Mouse (Mus musculus): ENCODE data around the gene Nsun7. TPM values are rescaled to one million over a fixed set of nuclear protein-coding genes. Genes with fewer than 3 reads are reported as not detected.

Gene Nsun7
- polyA plus RNA-seq, 1 experiment from 2014 or later = 0.65 TPM

GRCm38 (mm10) chr5:66296116-66296515 is 36.4 kb downstream of the Nsun7 start:
- Histone ChIP-seq H3K27ac (replicated peaks; ENCODE audit: low read depth, low read length) (no peak overlapping the region), H3K36me3 (ENCODE audit: control insufficient read depth, insufficient read depth, low read length) (0 out of 2 replicates have a peak, but pooled peaks cover 9% of the 10 kb centered on the region), H3K4me1 (ENCODE audit: control insufficient read depth, insufficient read depth, low read length) (no peaks in the 10 kb centered on the region), H3K4me3 (ENCODE audit: low read depth, low read length) (no peak overlapping the region), H3K9ac (ENCODE audit: low read depth, low read length) (no peak overlapping the region), H3K4me2 (ENCODE audit: low read depth, low read length) (no peak overlapping the region), H3K27me3 (replicated peaks; ENCODE audit: control insufficient read depth, insufficient read depth, low read length) (no peaks in the 10 kb centered on the region), H3K9me3 (ENCODE audit: control insufficient read depth, low read length) (0 out of 2 replicates have a peak, but pooled peaks cover 4% of the 10 kb centered on the region)
- no peak for ATAC-seq (ENCODE audit: low read depth)
- no peak for DNase-seq (ENCODE audit: low spot score)
- 91% methylated on average over 5 of the region's 5 CpGs for WGBS

DNA sequence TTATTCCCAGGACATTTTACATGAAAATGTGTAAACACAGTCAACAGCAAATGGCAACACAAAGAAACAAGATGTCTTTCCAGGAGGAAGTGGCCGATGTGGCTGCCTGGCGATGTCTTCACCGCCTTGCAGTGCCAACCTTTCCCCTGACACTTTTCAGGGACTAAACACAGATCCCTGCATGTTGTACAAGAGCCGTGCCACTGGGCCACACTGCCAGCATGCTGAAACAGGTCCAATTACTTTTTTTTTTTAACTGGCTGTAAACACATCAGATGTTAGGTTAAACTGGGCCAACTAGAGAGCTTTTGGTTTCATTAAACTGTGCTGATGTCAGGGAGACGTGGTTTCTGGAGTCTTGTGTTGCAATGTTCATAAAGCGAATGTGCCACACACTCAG is 39.2 kb downstream of the Nsun7 start:
- WGBS = 87% methylated on average over 6 of the region's 6 CpGs
- no peak for DNase-seq (ENCODE audit: low spot score)

GRCm38 (mm10) chr5:66300576-66300975 is 40.9 kb downstream of the Nsun7 start:
- H3K4me3 ChIP-seq (ENCODE audit: low read depth, low read length) = no peak overlapping the region
- no peaks in the 10 kb centered on the region for H3K4me1 ChIP-seq (ENCODE audit: control insufficient read depth, insufficient read depth, low read length)
- no peak overlapping the region for H3K9ac ChIP-seq (ENCODE audit: low read depth, low read length)
- no peaks in the 10 kb centered on the region for H3K27me3 ChIP-seq (replicated peaks; ENCODE audit: control insufficient read depth, insufficient read depth, low read length)
- 77% methylated on average over 13 of the region's 13 CpGs for WGBS
- ATAC-seq (ENCODE audit: low read depth) (no peak), DNase-seq (ENCODE audit: low spot score) (no peak)
- peaks cover 34% of the 10 kb centered on the region for H3K36me3 ChIP-seq (ENCODE audit: control insufficient read depth, insufficient read depth, low read length)
- no peak overlapping the region for H3K4me2 ChIP-seq (ENCODE audit: low read depth, low read length)
- no peaks in the 10 kb centered on the region for H3K9me3 ChIP-seq (ENCODE audit: control insufficient read depth, low read length)
- H3K27ac ChIP-seq (replicated peaks; ENCODE audit: low read depth, low read length) = no peak overlapping the region

More for the DNA sequence above, 39.2 kb downstream of the Nsun7 start:
- Histone ChIP-seq H3K9ac (ENCODE audit: low read depth, low read length) (no peak overlapping the region), H3K27me3 (replicated peaks; ENCODE audit: control insufficient read depth, insufficient read depth, low read length) (no peaks in the 10 kb centered on the region), H3K36me3 (ENCODE audit: control insufficient read depth, insufficient read depth, low read length) (peaks cover 29% of the 10 kb centered on the region; the same call in 1 of the 2 replicates), H3K4me1 (ENCODE audit: control insufficient read depth, insufficient read depth, low read length) (no peaks in the 10 kb centered on the region), H3K4me2 (ENCODE audit: low read depth, low read length) (no peak overlapping the region), H3K27ac (replicated peaks; ENCODE audit: low read depth, low read length) (no peak overlapping the region), H3K4me3 (ENCODE audit: low read depth, low read length) (no peak overlapping the region), H3K9me3 (ENCODE audit: control insufficient read depth, low read length) (no peaks in the 10 kb centered on the region)
- ATAC-seq (ENCODE audit: low read depth) = no peak

DNA sequence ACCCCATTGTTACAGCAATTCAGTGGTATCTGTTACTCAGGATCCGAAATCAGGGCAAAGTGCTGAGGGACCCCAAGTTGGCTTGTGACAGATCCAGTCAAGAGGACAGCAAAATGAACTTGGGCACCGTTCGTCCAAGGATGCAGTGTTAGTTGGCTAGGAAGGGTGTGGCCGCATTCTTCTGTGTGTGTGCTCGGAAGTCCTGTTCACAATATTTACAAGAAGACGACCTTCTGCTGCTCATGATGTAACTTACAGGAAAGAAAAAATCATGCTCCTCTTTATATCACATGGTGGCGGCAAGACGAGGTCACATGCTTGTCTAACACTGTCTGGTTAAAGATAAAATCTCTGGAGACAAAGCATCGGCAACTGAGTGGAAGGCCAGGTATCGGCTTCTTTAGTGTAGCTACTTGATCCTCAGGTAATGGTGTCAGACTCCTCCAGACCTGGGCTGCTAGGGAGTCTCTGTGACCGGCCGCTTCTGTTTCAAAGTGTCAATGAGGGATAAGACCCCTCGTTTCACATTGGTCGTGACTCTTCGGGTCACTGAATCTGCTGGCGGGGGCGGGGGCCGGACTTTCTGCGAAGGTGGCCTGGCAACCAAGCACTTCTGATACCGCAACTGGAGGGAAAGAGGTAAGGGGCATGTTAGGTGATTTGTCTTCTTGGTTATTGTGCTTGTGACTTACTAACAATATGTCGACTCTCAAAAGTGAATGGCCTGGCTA is 42.6 kb downstream of the Nsun7 start:
- ATAC-seq (ENCODE audit: low read depth) (no peak), DNase-seq (ENCODE audit: low spot score) (no peak)
- Histone ChIP-seq H3K9ac (ENCODE audit: low read depth, low read length) (no peak overlapping the region), H3K4me2 (ENCODE audit: low read depth, low read length) (no peak overlapping the region), H3K4me3 (ENCODE audit: low read depth, low read length) (no peak overlapping the region), H3K27me3 (replicated peaks; ENCODE audit: control insufficient read depth, insufficient read depth, low read length) (no peaks in the 10 kb centered on the region), H3K9me3 (ENCODE audit: control insufficient read depth, low read length) (no peaks in the 10 kb centered on the region), H3K36me3 (ENCODE audit: control insufficient read depth, insufficient read depth, low read length) (peaks cover 34% of the 10 kb centered on the region), H3K4me1 (ENCODE audit: control insufficient read depth, insufficient read depth, low read length) (no peaks in the 10 kb centered on the region), H3K27ac (replicated peaks; ENCODE audit: low read depth, low read length) (no peak overlapping the region)
- WGBS = 88% methylated on average over 21 of the region's 21 CpGs

DNA sequence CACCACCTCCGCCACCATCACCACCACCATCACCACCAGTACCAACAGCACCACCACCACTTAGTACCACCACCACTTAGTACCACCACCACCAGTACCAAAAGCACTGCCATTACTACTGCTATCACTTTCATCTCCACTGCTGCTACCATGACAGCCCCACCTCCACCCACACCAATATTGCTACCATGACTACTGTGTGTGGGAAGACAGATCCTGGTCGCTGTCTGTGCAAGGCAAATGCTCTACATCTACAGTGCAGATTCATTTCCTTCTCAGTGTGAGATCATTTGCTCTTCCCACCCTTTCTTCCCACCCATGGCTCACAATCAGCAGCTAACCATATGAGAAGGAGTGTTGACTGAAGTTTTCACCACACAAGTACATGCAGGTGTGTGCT is 43.2 kb downstream of the Nsun7 start:
- H3K4me3 ChIP-seq (ENCODE audit: low read depth, low read length) = no peak overlapping the region

DNA sequence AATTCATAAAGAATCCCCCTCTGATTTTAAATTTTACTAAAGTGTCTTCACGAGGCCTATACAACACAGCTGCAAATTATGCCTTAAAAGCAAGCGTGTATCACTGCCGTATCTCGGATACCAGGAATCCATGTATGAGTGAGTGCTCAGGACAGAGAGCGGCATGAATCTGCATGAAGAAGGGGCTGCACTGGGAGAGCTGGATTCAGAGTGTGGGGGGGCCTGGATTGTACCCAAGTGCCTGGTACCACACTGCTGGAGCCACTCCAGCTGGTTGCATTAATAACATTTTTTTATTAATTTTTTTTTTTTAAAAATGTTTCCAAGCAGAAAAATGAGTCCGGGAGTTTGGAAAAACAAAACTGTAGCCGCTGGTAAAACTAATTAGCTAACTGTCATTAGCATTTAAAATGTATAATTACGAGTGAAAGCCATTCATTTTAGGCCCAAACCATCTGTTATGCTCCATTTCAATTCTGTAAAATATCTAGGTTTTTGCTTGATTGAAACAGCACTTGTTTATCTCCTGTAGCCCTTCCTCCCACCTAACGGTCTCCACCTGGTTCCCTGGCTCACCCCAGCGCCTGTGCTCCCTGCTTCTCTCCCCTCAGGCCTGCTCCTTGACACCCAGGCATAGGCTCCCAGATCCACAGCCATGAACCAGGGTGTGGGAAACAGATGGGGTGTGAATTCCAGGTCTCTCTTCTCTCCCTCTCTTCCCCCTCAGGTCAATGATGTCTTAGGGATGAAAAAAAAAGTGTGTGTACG is 44.8 kb downstream of the Nsun7 start:
- Histone ChIP-seq H3K36me3 (ENCODE audit: control insufficient read depth, insufficient read depth, low read length) (peaks cover 46% of the 10 kb centered on the region), H3K9me3 (ENCODE audit: control insufficient read depth, low read length) (no peaks in the 10 kb centered on the region), H3K27me3 (replicated peaks; ENCODE audit: control insufficient read depth, insufficient read depth, low read length) (no peaks in the 10 kb centered on the region), H3K4me1 (ENCODE audit: control insufficient read depth, insufficient read depth, low read length) (no peaks in the 10 kb centered on the region), H3K4me2 (ENCODE audit: low read depth, low read length) (no peak overlapping the region), H3K9ac (ENCODE audit: low read depth, low read length) (no peak overlapping the region), H3K4me3 (ENCODE audit: low read depth, low read length) (no peak overlapping the region), H3K27ac (replicated peaks; ENCODE audit: low read depth, low read length) (no peak overlapping the region)
- DNase-seq (ENCODE audit: low spot score) (no peak), ATAC-seq (ENCODE audit: low read depth) (no peak)
- 77% methylated on average over 11 of the region's 11 CpGs for WGBS

More for the DNA sequence above, 43.2 kb downstream of the Nsun7 start:
- Histone ChIP-seq H3K9me3 (ENCODE audit: control insufficient read depth, low read length) (no peaks in the 10 kb centered on the region), H3K27me3 (replicated peaks; ENCODE audit: control insufficient read depth, insufficient read depth, low read length) (no peaks in the 10 kb centered on the region), H3K27ac (replicated peaks; ENCODE audit: low read depth, low read length) (no peak overlapping the region), H3K4me1 (ENCODE audit: control insufficient read depth, insufficient read depth, low read length) (no peaks in the 10 kb centered on the region), H3K36me3 (ENCODE audit: control insufficient read depth, insufficient read depth, low read length) (peaks cover 37% of the 10 kb centered on the region), H3K4me2 (ENCODE audit: low read depth, low read length) (no peak overlapping the region), H3K9ac (ENCODE audit: low read depth, low read length) (no peak overlapping the region)
- WGBS = 93% methylated on average over 2 of the region's 2 CpGs
- DNase-seq (ENCODE audit: low spot score) (no peak), ATAC-seq (ENCODE audit: low read depth) (no peak)

DNA sequence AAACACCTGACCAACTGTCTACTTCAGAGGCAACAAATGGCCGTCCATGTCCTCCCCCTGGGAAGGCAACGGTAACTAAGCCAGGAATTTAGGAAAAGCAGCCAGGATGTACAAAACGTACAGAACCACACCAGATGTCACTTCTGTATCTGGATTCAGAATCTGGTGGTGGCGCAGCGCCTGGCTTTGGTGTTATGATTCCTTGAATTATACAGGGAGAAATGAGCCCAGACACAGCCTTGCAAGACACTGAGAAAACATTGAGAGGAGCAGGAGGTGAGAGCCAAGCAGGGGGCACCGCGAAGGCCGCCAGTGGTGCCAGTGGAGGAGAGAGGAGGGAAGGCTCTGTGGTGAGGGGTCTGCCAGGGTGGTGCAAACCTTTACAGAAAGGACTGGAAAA is 45.8 kb downstream of the Nsun7 start:
- 64% methylated on average over 8 of the region's 8 CpGs for WGBS
- Histone ChIP-seq H3K9me3 (ENCODE audit: control insufficient read depth, low read length) (no peaks in the 10 kb centered on the region), H3K4me3 (ENCODE audit: low read depth, low read length) (no peak overlapping the region), H3K9ac (ENCODE audit: low read depth, low read length) (no peak overlapping the region), H3K4me2 (ENCODE audit: low read depth, low read length) (no peak overlapping the region), H3K36me3 (ENCODE audit: control insufficient read depth, insufficient read depth, low read length) (peaks cover 42% of the 10 kb centered on the region), H3K27me3 (replicated peaks; ENCODE audit: control insufficient read depth, insufficient read depth, low read length) (no peaks in the 10 kb centered on the region), H3K4me1 (ENCODE audit: control insufficient read depth, insufficient read depth, low read length) (no peaks in the 10 kb centered on the region), H3K27ac (replicated peaks; ENCODE audit: low read depth, low read length) (no peak overlapping the region)
- no peak for DNase-seq (ENCODE audit: low spot score)
- ATAC-seq (ENCODE audit: low read depth) = no peak

- no peaks in the 10 kb centered on the region for H3K9me3 ChIP-seq (ENCODE audit: control insufficient read depth, low read length)
- ATAC-seq (ENCODE audit: low read depth) (no peak), DNase-seq (ENCODE audit: low spot score) (no peak)
- 36% methylated on average over 8 of the region's 9 CpGs for WGBS
- H3K4me1 ChIP-seq (ENCODE audit: control insufficient read depth, insufficient read depth, low read length) = no peaks in the 10 kb centered on the region
- no peaks in the 10 kb centered on the region for H3K27me3 ChIP-seq (replicated peaks; ENCODE audit: control insufficient read depth, insufficient read depth, low read length)
- no peak overlapping the region for H3K4me2 ChIP-seq (ENCODE audit: low read depth, low read length)
- H3K4me3 ChIP-seq (ENCODE audit: low read depth, low read length) = no peak overlapping the region
- H3K27ac ChIP-seq (replicated peaks; ENCODE audit: low read depth, low read length) = no peak overlapping the region
- H3K9ac ChIP-seq (ENCODE audit: low read depth, low read length) = no peak overlapping the region
- peaks cover 13% of the 10 kb centered on the region; the same call in 1 of the 2 replicates for H3K36me3 ChIP-seq (ENCODE audit: control insufficient read depth, insufficient read depth, low read length)
Observed at GRCm38 (mm10) chr5:66310328-66310727, 50.6 kb downstream of the Nsun7 start.
